Mouse (Mus musculus) midbrain, embryonic 11.5 days (tissue): ENCODE measurements around the gene Nfib. TPM values are rescaled to one million over a fixed set of nuclear protein-coding genes. Genes with fewer than 3 reads are reported as not detected.

Experiments
- ATAC-seq: fragments of 200-750 bp; cut with Nextera tagmentation; 2 replicates; pipeline ENCODE4 v1.8.0; 2017; ENCODE audit warnings: moderate TSS enrichment, moderate library complexity; ENCODE audit not compliant: low FRiP score
- DNase-seq: peaks from one replicate; pipeline ENCODE4 v3.0.0; 2015; ENCODE audit warnings: low spot score; ENCODE audit errors: missing footprints
- H3K27ac ChIP-seq: fragments of 300-500 bp; sonication (generic); 2 replicates; pipeline ENCODE4 v1.5.1; 2014; ENCODE audit warnings: low read depth, low read length
- H3K27me3 ChIP-seq: fragments of 300-500 bp; sonication (generic); 2 replicates; pipeline ENCODE4 v1.6.1; 2014; ENCODE audit warnings: mild to moderate bottlenecking, low read length, moderate library complexity, mixed read lengths; ENCODE audit not compliant: control insufficient read depth, insufficient read depth
- H3K36me3 ChIP-seq: fragments of 300-500 bp; sonication (generic); 2 replicates; pipeline ENCODE4 v1.6.1; 2014; ENCODE audit warnings: mild to moderate bottlenecking, low read length, moderate library complexity, mixed read lengths; ENCODE audit not compliant: control insufficient read depth, insufficient read depth
- H3K4me1 ChIP-seq: fragments of 300-500 bp; sonication (generic); 2 replicates; pipeline ENCODE4 v1.6.1; 2014; ENCODE audit warnings: low read length; ENCODE audit not compliant: control insufficient read depth, insufficient read depth
- H3K4me2 ChIP-seq: fragments of 300-500 bp; sonication (generic); 2 replicates; pipeline ENCODE4 v1.6.1; 2014; ENCODE audit warnings: mild to moderate bottlenecking, moderate library complexity
- H3K4me3 ChIP-seq: fragments of 300-500 bp; sonication (generic); 2 replicates; pipeline ENCODE4 v1.5.1; 2014; ENCODE audit warnings: low read depth, low read length
- H3K9ac ChIP-seq: fragments of 300-500 bp; sonication (generic); 2 replicates; pipeline ENCODE4 v1.6.1; 2014; ENCODE audit warnings: low read length
- H3K9me3 ChIP-seq: fragments of 300-500 bp; sonication (generic); 2 replicates; pipeline ENCODE4 v1.6.1; 2016; ENCODE audit warnings: low read length; ENCODE audit not compliant: control insufficient read depth
- WGBS: fragments of 180-500 bp; shearing (Covaris S2); extraction: QIAGEN DNeasy Blood & Tissue Kit; methylation state at CpG from one replicate; pipeline ENCODE4 v1.1.7; 2014; 5-methylcytosine and 5-hydroxymethylcytosine counted together
- polyA plus RNA-seq: library from polyadenylated mRNA; unstranded; fragments of >200 nt; fragmentation: Nextera tagmentation; extraction: Ambion mirVana; gene quantifications from 2 replicates; pipeline ENCODE4 v1.2.1, GENCODE M21; 2014

Nfib gene
- polyA plus RNA-seq, 1 experiment from 2014 or later: 19.9 TPM

- Histone ChIP-seq H3K4me2 (no peak overlapping the region), H3K36me3 (no peaks in the 10 kb centered on the region), H3K4me1 (peaks cover 11% of the 10 kb centered on the region; the same call in 1 of the 2 replicates), H3K27ac (no peak overlapping the region), H3K4me3 (no peak overlapping the region), H3K9ac (no peak overlapping the region), H3K27me3 (peaks cover 13% of the 10 kb centered on the region), H3K9me3 (no peaks in the 10 kb centered on the region)
- ATAC-seq: no peak
- no peak for DNase-seq
- 78% methylated on average over 3 of the region's 3 CpGs for WGBS
Observed at GRCm38 (mm10) chr4:82530875-82531353, 174.6 kb downstream of the Nfib start.

GRCm38 (mm10) chr4:82528978-82529377, 176.6 kb downstream of the Nfib start:
- Histone ChIP-seq H3K4me1 (peaks cover 11% of the 10 kb centered on the region; the same call in 1 of the 2 replicates), H3K4me3 (no peak overlapping the region), H3K4me2 (no peak overlapping the region), H3K27me3 (no peaks in the 10 kb centered on the region), H3K27ac (no peak overlapping the region), H3K9ac (no peak overlapping the region), H3K9me3 (no peaks in the 10 kb centered on the region), H3K36me3 (no peaks in the 10 kb centered on the region)
- WGBS: 81% methylated on average over 2 of the region's 2 CpGs
- ATAC-seq (no peak), DNase-seq (no peak)

GRCm38 (mm10) chr4:82519935-82520334, 185.6 kb downstream of the Nfib start:
- Histone ChIP-seq H3K9ac (no peak overlapping the region), H3K9me3 (no peaks in the 10 kb centered on the region), H3K4me3 (no peak overlapping the region), H3K36me3 (no peaks in the 10 kb centered on the region), H3K27ac (no peak overlapping the region), H3K4me2 (no peak overlapping the region), H3K27me3 (no peaks in the 10 kb centered on the region), H3K4me1 (no peaks in the 10 kb centered on the region)
- WGBS: 92% methylated on average over 4 of the region's 4 CpGs
- ATAC-seq (no peak), DNase-seq (no peak)

- DNase-seq (no peak), ATAC-seq (no peak)
- H3K9ac ChIP-seq: no peak overlapping the region
- H3K27me3 ChIP-seq: no peaks in the 10 kb centered on the region
- no peaks in the 10 kb centered on the region for H3K9me3 ChIP-seq
- H3K36me3 ChIP-seq: no peaks in the 10 kb centered on the region
- no peak overlapping the region for H3K4me3 ChIP-seq
- 73% methylated on average over 1 of the region's 1 CpGs for WGBS
- H3K4me1 ChIP-seq: no peaks in the 10 kb centered on the region; the same call in 1 of the 2 replicates
- no peak overlapping the region for H3K4me2 ChIP-seq
- no peak overlapping the region for H3K27ac ChIP-seq
Observed at GRCm38 (mm10) chr4:82518132-82518531, 187.4 kb downstream of the Nfib start.

GRCm38 (mm10) chr4:82517311-82517710, 188.2 kb downstream of the Nfib start:
- Histone ChIP-seq H3K4me2 (no peak overlapping the region), H3K9me3 (no peaks in the 10 kb centered on the region), H3K4me1 (peaks cover 4% of the 10 kb centered on the region; the same call in 1 of the 2 replicates), H3K27ac (no peak overlapping the region), H3K36me3 (no peaks in the 10 kb centered on the region), H3K4me3 (no peak overlapping the region), H3K27me3 (no peaks in the 10 kb centered on the region), H3K9ac (no peak overlapping the region)
- 85% methylated on average over 7 of the region's 7 CpGs for WGBS
- ATAC-seq (no peak), DNase-seq (no peak)

GRCm38 (mm10) chr4:82516211-82516795, 189.2 kb downstream of the Nfib start:
- no peaks in the 10 kb centered on the region for H3K36me3 ChIP-seq
- DNase-seq (no peak), ATAC-seq (no peak)
- H3K9ac ChIP-seq: no peak overlapping the region
- H3K27ac ChIP-seq: no peak overlapping the region
- H3K27me3 ChIP-seq: no peaks in the 10 kb centered on the region
- H3K9me3 ChIP-seq: no peaks in the 10 kb centered on the region
- WGBS: 86% methylated on average over 6 of the region's 6 CpGs
- H3K4me2 ChIP-seq: no peak overlapping the region
- no peak overlapping the region for H3K4me3 ChIP-seq
- peaks cover 8% of the 10 kb centered on the region; the same call in 1 of the 2 replicates for H3K4me1 ChIP-seq

GRCm38 (mm10) chr4:82514921-82515320, 190.6 kb downstream of the Nfib start:
- H3K27ac ChIP-seq: no peak overlapping the region
- no peaks in the 10 kb centered on the region for H3K27me3 ChIP-seq
- H3K4me1 ChIP-seq: peaks cover 20% of the 10 kb centered on the region
- DNase-seq (no peak), ATAC-seq (no peak)
- no peaks in the 10 kb centered on the region for H3K9me3 ChIP-seq
- H3K4me2 ChIP-seq: no peak overlapping the region
- no peak overlapping the region for H3K4me3 ChIP-seq
- H3K9ac ChIP-seq: no peak overlapping the region
- no peaks in the 10 kb centered on the region for H3K36me3 ChIP-seq
- WGBS: 88% methylated on average over 8 of the region's 8 CpGs

GRCm38 (mm10) chr4:82514373-82514772, 191.2 kb downstream of the Nfib start:
- WGBS: 83% methylated on average over 1 of the region's 1 CpGs

GRCm38 (mm10) chr4:82513426-82513750, 192.2 kb downstream of the Nfib start:
- no peaks in the 10 kb centered on the region for H3K36me3 ChIP-seq
- peak overlapping the region; percentile 38 for H3K4me3 ChIP-seq
- H3K4me2 ChIP-seq: peak overlapping the region; percentile 80
- no peaks in the 10 kb centered on the region for H3K9me3 ChIP-seq
- H3K4me1 ChIP-seq: peaks cover 35% of the 10 kb centered on the region
- 2% methylated on average over 14 of the region's 14 CpGs for WGBS
- no peak overlapping the region; the same call in 1 of the 2 replicates for H3K27ac ChIP-seq
- no peaks in the 10 kb centered on the region for H3K27me3 ChIP-seq
- H3K9ac ChIP-seq: peak overlapping the region; percentile 73
- ATAC-seq: no peak; the same call in 1 of the 2 replicates
- DNase-seq: no peak

More at GRCm38 (mm10) chr4:82514373-82514772, 191.2 kb downstream of the Nfib start:
- ATAC-seq: no peak
- H3K36me3 ChIP-seq: no peaks in the 10 kb centered on the region
- H3K4me3 ChIP-seq: no peak overlapping the region
- H3K9ac ChIP-seq: no peak overlapping the region
- H3K4me2 ChIP-seq: no peak overlapping the region
- H3K4me1 ChIP-seq: peaks cover 26% of the 10 kb centered on the region
- no peaks in the 10 kb centered on the region for H3K9me3 ChIP-seq
- DNase-seq: no peak
- no peaks in the 10 kb centered on the region for H3K27me3 ChIP-seq
- no peak overlapping the region for H3K27ac ChIP-seq
